Mouse (Mus musculus) heart, postnatal 25 days (tissue): ENCODE data around the gene Krt32. TPM values are rescaled to one million over a fixed set of nuclear protein-coding genes. Genes with fewer than 3 reads are reported as not detected.

Experiments used
- DNase-seq: peaks from one replicate; pipeline ENCODE4 v3.0.0; 2022; ENCODE audit warnings: low spot score
- intact Hi-C: fragments of 180-260 bp; cut with DNase I; formaldehyde crosslinking; loops from one replicate; pipeline ENCODE4 v1.15.1; 2025
- total RNA-seq, 2 experiments: library from RNA; stranded (reverse); gene quantifications; 2 replicates each; pipeline ENCODE4 v1.2.3; 2021

Gene Krt32
- total RNA-seq, result not detected

DNA sequence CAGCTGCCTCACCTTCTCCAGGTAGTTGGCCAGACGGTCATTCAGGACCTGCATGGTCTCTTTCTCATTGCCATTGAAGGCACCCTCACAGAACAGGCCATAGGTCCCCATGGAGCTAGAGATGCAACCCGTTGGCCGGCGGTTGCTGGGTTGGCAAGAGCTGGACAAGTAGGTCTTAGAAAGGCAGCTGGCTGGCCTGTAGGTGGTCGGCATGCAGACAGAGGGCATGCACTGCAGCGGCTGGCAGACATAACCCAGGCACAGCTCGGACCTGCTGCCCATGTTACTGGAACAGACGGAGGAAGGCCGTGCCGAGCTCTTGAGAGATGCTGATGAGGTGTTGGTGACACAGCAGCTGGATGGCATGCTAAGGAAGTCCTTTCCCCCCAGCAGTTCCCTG lies at the start of gene Krt32:
TSS of gene Krt32 (minus strand) at position 366 of the 400 bp plus-strand sequence.
- intact Hi-C loops, result no loop called here
- DNase-seq, result no peak

DNA sequence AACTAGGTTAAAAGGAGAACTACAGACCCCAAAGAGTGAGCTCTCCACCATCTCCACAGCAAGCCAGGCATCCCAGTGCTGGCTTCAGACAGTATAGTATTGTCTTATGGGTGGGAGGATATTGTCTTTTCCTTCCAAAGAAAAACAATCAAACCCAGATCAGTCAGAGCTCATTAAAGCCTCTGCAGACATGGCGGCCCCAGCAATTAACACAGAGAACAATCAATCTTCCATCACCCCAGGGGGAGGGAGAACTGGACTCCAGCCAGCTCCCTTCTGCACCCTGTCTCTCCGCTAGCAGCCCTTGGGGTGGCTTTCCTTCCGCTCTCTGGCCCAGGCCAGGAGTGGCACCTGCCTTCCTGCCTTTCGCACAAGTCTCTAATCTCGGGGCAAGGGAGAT lies 49.7 kb upstream of the Krt32 start:
- intact Hi-C loops, result no loop called here
- no peak for DNase-seq

DNA sequence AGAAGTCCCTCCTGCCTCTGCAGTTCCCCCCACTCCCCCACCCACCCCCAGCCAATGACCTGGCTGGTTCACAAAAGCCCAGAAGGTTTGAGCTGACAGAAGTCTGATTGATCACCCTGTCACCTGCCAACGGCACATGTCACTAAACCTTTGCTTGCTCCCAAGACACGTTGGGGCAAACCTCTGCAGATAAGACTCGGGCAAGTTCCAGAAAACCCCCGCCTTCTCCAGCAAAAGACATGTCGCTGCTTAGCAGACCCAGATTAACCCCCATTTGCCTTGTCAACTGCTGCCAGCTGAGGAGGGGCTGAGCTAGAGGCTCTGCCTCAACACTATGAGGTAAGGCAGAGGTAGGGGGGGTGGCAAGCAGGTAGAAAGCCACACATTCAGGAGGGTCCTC lies 48.5 kb upstream of the Krt32 start:
- intact Hi-C loops, result no loop called here
- no peak for DNase-seq

- intact Hi-C loops, result no loop called here
- no peak for DNase-seq
Observed at GRCm38 (mm10) chr11:100135731-100136130, 47.7 kb upstream of the Krt32 start, which contains the start of gene Krt15. Gene Krt15, minus strand, starts transcription at chr11:100135928.

- DNase-seq, result no peak
- intact Hi-C loops, result no loop called here
Observed at GRCm38 (mm10) chr11:100124901-100125300, 36.9 kb upstream of the Krt32 start.

- DNase-seq, result no peak
- intact Hi-C loops, result no loop called here
Observed at GRCm38 (mm10) chr11:100121466-100121865, 33.4 kb upstream of the Krt32 start, which contains the start of gene Krt13. Gene Krt13, minus strand, starts transcription at chr11:100121566.

DNA sequence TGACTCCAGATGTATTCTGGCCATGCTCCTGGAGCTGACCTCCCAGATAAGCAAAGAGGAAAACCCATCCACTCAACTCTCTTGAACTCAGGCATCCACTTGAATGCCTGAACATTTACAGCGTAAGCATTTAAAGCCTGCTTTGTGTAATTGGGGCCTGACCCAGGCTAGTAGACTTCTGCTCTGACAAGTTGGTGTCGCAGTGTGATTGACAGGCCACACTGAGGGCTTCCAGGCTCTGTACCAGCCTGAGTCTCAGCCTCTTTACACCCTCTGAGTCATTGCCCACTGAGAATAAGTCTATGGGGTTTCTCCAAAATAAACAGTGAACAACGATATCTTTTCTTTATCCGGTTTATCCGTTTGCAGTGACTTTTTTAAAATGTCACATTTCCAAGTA lies 32.3 kb upstream of the Krt32 start:
- intact Hi-C loops, result no loop called here
- no peak for DNase-seq

DNA sequence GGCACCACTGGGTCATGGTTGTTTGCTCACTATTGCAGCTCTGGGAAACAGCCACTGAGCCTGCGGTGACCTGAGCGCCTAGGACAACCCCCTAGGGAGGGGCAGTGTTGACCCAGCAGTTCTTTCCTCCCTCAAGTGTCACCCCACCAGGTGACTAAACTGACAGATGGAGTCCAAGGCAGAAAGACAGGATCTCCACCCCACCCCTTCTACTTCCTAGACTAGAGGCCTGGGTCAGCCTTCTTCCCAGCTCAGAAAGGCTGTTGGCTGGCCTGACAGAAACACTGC lies 25.7 kb upstream of the Krt32 start:
- no peak for DNase-seq
- intact Hi-C loops, result no loop called here

- DNase-seq, result no peak
- intact Hi-C loops, result no loop called here
Observed at GRCm38 (mm10) chr11:100112935-100113741, 25.1 kb upstream of the Krt32 start.

DNA sequence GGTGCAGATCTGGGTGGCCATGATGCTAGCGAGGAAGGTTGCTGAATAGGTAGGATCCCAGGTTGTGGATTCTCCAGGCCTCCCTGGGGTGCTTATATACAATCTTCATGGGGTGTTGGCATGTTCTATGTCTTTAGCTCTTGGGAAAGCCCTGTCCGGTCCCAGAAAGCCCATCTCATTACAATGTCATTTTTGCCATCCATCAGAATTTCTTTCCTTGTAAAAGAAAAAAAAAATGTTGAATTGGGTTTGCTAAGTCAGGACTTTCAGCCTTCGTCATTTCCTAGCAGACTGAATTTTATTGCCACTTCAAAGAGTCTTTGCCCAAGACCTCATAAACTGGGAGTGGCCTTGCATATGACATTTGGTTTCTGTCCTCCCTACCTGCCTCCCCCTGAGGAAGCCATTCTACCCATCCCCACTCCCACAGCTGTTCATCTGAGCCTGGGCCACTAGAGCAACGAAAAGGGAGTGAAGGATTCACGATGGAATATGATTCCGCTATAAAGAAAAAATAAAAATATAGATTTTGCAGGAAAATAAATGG lies 17.6 kb upstream of the Krt32 start, which contains the start of gene Krt36:
TSS of gene Krt36 (minus strand) at position 51 of the 547 bp plus-strand sequence.
- no peak for DNase-seq
- intact Hi-C loops, result no loop called here

- intact Hi-C loops, result no loop called here
- DNase-seq, result no peak
Observed at GRCm38 (mm10) chr11:100102693-100103429, 14.8 kb upstream of the Krt32 start.

GRCm38 (mm10) chr11:100100391-100100790 lies 12.4 kb upstream of the Krt32 start:
- DNase-seq, result no peak
- intact Hi-C loops, result no loop called here

GRCm38 (mm10) chr11:100097819-100098218 lies 9.8 kb upstream of the Krt32 start:
- intact Hi-C loops, result no loop called here

DNA sequence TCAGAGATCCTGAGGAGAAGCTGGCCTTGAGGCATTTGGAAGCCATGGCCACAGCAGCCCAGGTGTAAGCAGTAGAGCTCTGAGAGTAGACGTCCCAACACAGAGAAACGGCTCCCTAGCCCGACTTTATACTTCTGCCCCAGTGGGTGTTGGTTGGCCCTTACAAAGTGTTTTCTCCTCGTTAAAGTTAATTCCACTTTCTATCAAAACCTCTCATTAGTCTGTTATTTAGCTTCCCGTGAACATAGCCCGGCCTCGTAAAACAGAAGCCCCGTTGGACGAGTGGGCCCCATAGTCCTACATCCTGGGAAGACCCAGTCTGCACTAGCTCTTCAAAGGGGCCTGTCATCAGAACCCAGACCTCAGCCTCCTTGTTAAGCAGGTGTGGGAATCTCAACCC lies 8.1 kb upstream of the Krt32 start, which contains the start of gene Krt35:
TSS of gene Krt35 (minus strand) at position 101 of the 400 bp plus-strand sequence.
- no peak for DNase-seq
- intact Hi-C loops, result no loop called here

More at GRCm38 (mm10) chr11:100097819-100098218, 9.8 kb upstream of the Krt32 start:
- no peak for DNase-seq

DNA sequence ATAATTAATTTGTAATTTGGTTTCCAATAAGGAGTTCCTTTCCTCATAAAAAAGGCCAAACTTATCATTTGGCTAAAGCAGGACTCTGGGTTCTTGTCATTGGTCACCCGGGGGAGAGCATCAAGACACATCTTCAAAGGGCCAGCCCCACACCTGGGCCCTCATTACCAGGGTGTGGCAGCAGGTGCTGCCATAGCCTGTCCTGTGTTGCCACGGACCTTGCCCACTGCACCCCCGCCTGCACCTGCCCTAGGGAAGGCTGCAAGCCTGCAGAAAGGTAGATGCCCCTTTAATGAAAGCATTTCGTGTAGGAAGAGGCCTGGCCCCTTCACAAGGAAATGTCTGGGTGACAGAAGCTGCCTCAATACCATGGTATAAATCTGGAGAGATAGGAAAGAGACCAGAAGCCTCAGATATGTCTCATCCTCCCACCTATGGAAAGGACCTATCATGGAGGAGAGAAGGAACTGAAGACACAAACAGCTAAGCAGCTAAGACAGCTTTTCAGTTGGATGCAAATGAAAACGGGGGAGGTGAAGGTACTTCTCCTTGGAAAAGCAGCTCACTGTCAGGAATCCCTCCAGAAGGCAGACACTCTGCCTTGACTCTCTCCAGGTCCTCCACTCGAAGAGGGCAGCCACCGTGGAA lies 476 bp upstream of the Krt32 start:
- intact Hi-C loops, result no loop called here
- DNase-seq, result no peak

DNA sequence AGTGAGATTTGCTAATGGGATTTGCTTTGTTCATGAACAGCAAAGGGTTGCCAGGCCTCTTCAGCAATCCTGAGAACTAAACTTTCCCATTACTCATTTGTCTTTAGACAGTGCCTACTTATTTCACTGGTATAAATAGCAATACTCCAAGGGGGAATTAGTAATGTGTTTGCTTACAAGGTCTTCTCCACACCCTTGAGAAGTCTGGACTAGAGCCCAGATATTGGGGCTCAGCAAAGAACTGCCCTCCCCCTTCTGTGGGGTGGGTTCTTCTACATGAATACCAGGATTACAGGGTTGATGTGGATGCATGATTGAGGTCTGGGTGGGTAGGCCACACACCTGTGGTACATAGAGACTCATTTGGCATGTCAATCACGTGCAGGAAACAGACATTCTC lies 14.2 kb downstream of the Krt32 start:
- intact Hi-C loops, result no loop called here
- DNase-seq, result no peak

GRCm38 (mm10) chr11:100067293-100068036 lies 20.6 kb downstream of the Krt32 start:
- DNase-seq, result no peak
- intact Hi-C loops, result no loop called here

DNA sequence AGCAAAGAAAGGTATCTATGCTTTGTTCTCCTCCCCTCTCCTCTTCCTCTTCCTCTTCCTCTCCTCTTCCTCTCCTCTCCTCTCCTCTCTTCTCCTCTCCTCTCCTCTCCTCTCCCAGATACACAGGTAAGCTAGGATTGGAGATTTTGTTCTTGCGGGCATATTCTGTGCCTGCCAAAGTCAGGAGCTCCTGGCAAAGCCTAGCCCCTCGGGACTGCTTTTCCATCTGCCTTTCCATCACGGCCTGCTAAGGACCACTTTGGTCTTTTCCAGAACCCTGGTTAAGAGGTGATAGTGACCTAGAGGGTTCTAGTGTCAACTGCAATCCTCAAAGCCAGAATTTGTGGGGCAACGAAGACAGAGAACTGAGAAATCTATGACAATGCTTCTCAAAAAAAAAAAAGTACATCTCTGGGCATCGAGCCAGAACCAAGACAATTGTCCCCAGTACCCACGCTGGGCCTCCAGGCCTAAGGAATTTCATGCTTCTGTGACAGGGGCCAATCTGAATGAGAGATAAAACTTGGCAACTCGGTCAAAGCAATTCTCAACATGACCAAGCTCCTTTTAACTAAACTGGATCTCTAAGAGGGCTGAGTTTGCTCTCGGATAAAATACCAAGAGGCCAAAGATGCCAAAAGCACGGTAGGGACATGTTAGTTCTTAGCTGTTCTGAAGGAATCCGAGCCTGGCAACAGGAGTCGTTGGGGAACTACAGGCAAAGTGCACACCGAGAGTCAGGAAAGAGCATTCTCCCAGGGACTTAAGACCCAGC lies 21.6 kb downstream of the Krt32 start:
- DNase-seq, result no peak
- intact Hi-C loops, result no loop called here

- intact Hi-C loops, result no loop called here
Observed at GRCm38 (mm10) chr11:100058875-100059274, 29.2 kb downstream of the Krt32 start.

More at GRCm38 (mm10) chr11:100058875-100059274, 29.2 kb downstream of the Krt32 start:
- no peak for DNase-seq
